Mouse (Mus musculus) ES-E14 (cell line): ENCODE results near the gene Gm10647.

Experiments used
- CHD2 ChIP-seq: IDR thresholded peaks from 2 replicates; pipeline ENCODE4 v1.6.1; 2014; ENCODE audit warnings: mild to moderate bottlenecking, low read depth, low read length, inconsistent platforms
- HCFC1 ChIP-seq: IDR thresholded peaks from 2 replicates; pipeline ENCODE4 v1.6.1; 2012; ENCODE audit warnings: low read length, inconsistent platforms, borderline replicate concordance; ENCODE audit not compliant: insufficient read depth
- MAFK ChIP-seq: IDR thresholded peaks from 2 replicates; pipeline ENCODE4 v1.6.1; 2014; ENCODE audit warnings: mild to moderate bottlenecking, low read depth, low read length, inconsistent platforms; ENCODE audit not compliant: insufficient read depth
- ZC3H11A ChIP-seq: IDR thresholded peaks from 2 replicates; pipeline ENCODE4 v1.6.1; 2012; ENCODE audit warnings: low read depth, mild to moderate bottlenecking, inconsistent platforms, low read length, borderline replicate concordance
- ZNF384 ChIP-seq: IDR thresholded peaks from 2 replicates; pipeline ENCODE4 v1.6.1; 2012; ENCODE audit warnings: low read depth, low read length, inconsistent platforms

GRCm38 (mm10) chr9:66832366-66832908, 35.6 kb downstream of the Gm10647 start:
- TF ChIP-seq HCFC1 (no peak), ZC3H11A (no peak), ZNF384 (no peak), MAFK (no peak), CHD2 (no peak)
